Mouse (Mus musculus): Measurements from ENCODE around the gene Timp2. TPM values are rescaled to one million over a fixed set of nuclear protein-coding genes. Genes with fewer than 3 reads are reported as not detected.

The Timp2 gene
- polyA plus RNA-seq, 1 experiment, result 23.6 TPM

GRCm38 (mm10) chr11:118322647-118323046 is 32.9 kb downstream of the Timp2 start:
- Histone ChIP-seq H3K4me1 (ENCODE audit: control insufficient read depth, insufficient read depth, low read length) (no peaks in the 10 kb centered on the region), H3K9ac (ENCODE audit: low read depth, poor library complexity, severe bottlenecking) (no peak overlapping the region), H3K4me3 (ENCODE audit: low read depth, low read length) (no peak overlapping the region), H3K36me3 (ENCODE audit: control insufficient read depth, insufficient read depth, low read length, poor library complexity, severe bottlenecking) (no peaks in the 10 kb centered on the region), H3K9me3 (replicated peaks; ENCODE audit: control insufficient read depth, insufficient read depth, low read length, poor library complexity, severe bottlenecking) (no peaks in the 10 kb centered on the region), H3K27ac (ENCODE audit: insufficient read depth, low read length) (no peak overlapping the region), H3K27me3 (ENCODE audit: control insufficient read depth, insufficient read depth, low read length, poor library complexity, severe bottlenecking) (no peaks in the 10 kb centered on the region)
- TF ChIP-seq EP300 (IDR thresholded peaks at IDR 0.05; ENCODE audit: insufficient read depth, low read depth, low read length) (no peak), POLR2A (IDR thresholded peaks at IDR 0.05; ENCODE audit: insufficient read depth, low read length) (no peak), CTCF (IDR thresholded peaks at IDR 0.05; ENCODE audit: low read depth, low read length) (no peak)

GRCm38 (mm10) chr11:118321971-118322370 is 33.6 kb downstream of the Timp2 start:
- TF ChIP-seq POLR2A (IDR thresholded peaks at IDR 0.05; ENCODE audit: insufficient read depth, low read length), result no peak
- TF ChIP-seq CTCF (IDR thresholded peaks at IDR 0.05; ENCODE audit: low read depth, low read length), result no peak
- no peak for TF ChIP-seq EP300 (IDR thresholded peaks at IDR 0.05; ENCODE audit: insufficient read depth, low read depth, low read length)
- H3K9me3 ChIP-seq (replicated peaks; ENCODE audit: control insufficient read depth, insufficient read depth, low read length, poor library complexity, severe bottlenecking), result no peaks in the 10 kb centered on the region
- H3K4me3 ChIP-seq (ENCODE audit: low read depth, low read length), result no peak overlapping the region
- H3K36me3 ChIP-seq (ENCODE audit: control insufficient read depth, insufficient read depth, low read length, poor library complexity, severe bottlenecking), result no peaks in the 10 kb centered on the region
- H3K4me1 ChIP-seq (ENCODE audit: control insufficient read depth, insufficient read depth, low read length), result no peaks in the 10 kb centered on the region
- H3K27ac ChIP-seq (ENCODE audit: insufficient read depth, low read length), result no peak overlapping the region
- H3K27me3 ChIP-seq (ENCODE audit: control insufficient read depth, insufficient read depth, low read length, poor library complexity, severe bottlenecking), result no peaks in the 10 kb centered on the region
- no peak overlapping the region for H3K9ac ChIP-seq (ENCODE audit: low read depth, poor library complexity, severe bottlenecking)

GRCm38 (mm10) chr11:118321500-118321899 is 34.0 kb downstream of the Timp2 start:
- Histone ChIP-seq H3K27ac (ENCODE audit: insufficient read depth, low read length) (no peak overlapping the region), H3K36me3 (ENCODE audit: control insufficient read depth, insufficient read depth, low read length, poor library complexity, severe bottlenecking) (no peaks in the 10 kb centered on the region), H3K4me3 (ENCODE audit: low read depth, low read length) (no peak overlapping the region), H3K9me3 (replicated peaks; ENCODE audit: control insufficient read depth, insufficient read depth, low read length, poor library complexity, severe bottlenecking) (no peaks in the 10 kb centered on the region), H3K27me3 (ENCODE audit: control insufficient read depth, insufficient read depth, low read length, poor library complexity, severe bottlenecking) (no peaks in the 10 kb centered on the region), H3K4me1 (ENCODE audit: control insufficient read depth, insufficient read depth, low read length) (no peaks in the 10 kb centered on the region), H3K9ac (ENCODE audit: low read depth, poor library complexity, severe bottlenecking) (no peak overlapping the region)
- TF ChIP-seq CTCF (IDR thresholded peaks at IDR 0.05; ENCODE audit: low read depth, low read length), result no peak
- TF ChIP-seq EP300 (IDR thresholded peaks at IDR 0.05; ENCODE audit: insufficient read depth, low read depth, low read length), result no peak
- no peak for TF ChIP-seq POLR2A (IDR thresholded peaks at IDR 0.05; ENCODE audit: insufficient read depth, low read length)

GRCm38 (mm10) chr11:118318678-118319077 is 36.9 kb downstream of the Timp2 start:
- H3K27me3 ChIP-seq (ENCODE audit: control insufficient read depth, insufficient read depth, low read length, poor library complexity, severe bottlenecking), result no peaks in the 10 kb centered on the region
- H3K27ac ChIP-seq (ENCODE audit: insufficient read depth, low read length), result no peak overlapping the region
- no peak overlapping the region for H3K9ac ChIP-seq (ENCODE audit: low read depth, poor library complexity, severe bottlenecking)
- no peak overlapping the region for H3K4me3 ChIP-seq (ENCODE audit: low read depth, low read length)
- no peaks in the 10 kb centered on the region for H3K4me1 ChIP-seq (ENCODE audit: control insufficient read depth, insufficient read depth, low read length)
- H3K36me3 ChIP-seq (ENCODE audit: control insufficient read depth, insufficient read depth, low read length, poor library complexity, severe bottlenecking), result no peaks in the 10 kb centered on the region
- H3K9me3 ChIP-seq (replicated peaks; ENCODE audit: control insufficient read depth, insufficient read depth, low read length, poor library complexity, severe bottlenecking), result no peaks in the 10 kb centered on the region
- TF ChIP-seq POLR2A (IDR thresholded peaks at IDR 0.05; ENCODE audit: insufficient read depth, low read length) (no peak), CTCF (IDR thresholded peaks at IDR 0.05; ENCODE audit: low read depth, low read length) (peak; percentile 81)

GRCm38 (mm10) chr11:118317129-118317528 is 38.4 kb downstream of the Timp2 start:
- Histone ChIP-seq H3K9me3 (replicated peaks; ENCODE audit: control insufficient read depth, insufficient read depth, low read length, poor library complexity, severe bottlenecking) (no peaks in the 10 kb centered on the region), H3K9ac (ENCODE audit: low read depth, poor library complexity, severe bottlenecking) (no peak overlapping the region), H3K4me3 (ENCODE audit: low read depth, low read length) (no peak overlapping the region), H3K27me3 (ENCODE audit: control insufficient read depth, insufficient read depth, low read length, poor library complexity, severe bottlenecking) (no peaks in the 10 kb centered on the region), H3K4me1 (ENCODE audit: control insufficient read depth, insufficient read depth, low read length) (no peaks in the 10 kb centered on the region), H3K36me3 (ENCODE audit: control insufficient read depth, insufficient read depth, low read length, poor library complexity, severe bottlenecking) (no peaks in the 10 kb centered on the region), H3K27ac (ENCODE audit: insufficient read depth, low read length) (no peak overlapping the region)
- no peak for TF ChIP-seq POLR2A (IDR thresholded peaks at IDR 0.05; ENCODE audit: insufficient read depth, low read length)
- TF ChIP-seq EP300 (IDR thresholded peaks at IDR 0.05; ENCODE audit: insufficient read depth, low read depth, low read length), result no peak
- TF ChIP-seq CTCF (IDR thresholded peaks at IDR 0.05; ENCODE audit: low read depth, low read length), result peak; percentile 90

- no peaks in the 10 kb centered on the region for H3K27me3 ChIP-seq (ENCODE audit: control insufficient read depth, insufficient read depth, low read length, poor library complexity, severe bottlenecking)
- H3K9me3 ChIP-seq (replicated peaks; ENCODE audit: control insufficient read depth, insufficient read depth, low read length, poor library complexity, severe bottlenecking), result no peaks in the 10 kb centered on the region
- H3K4me1 ChIP-seq (ENCODE audit: control insufficient read depth, insufficient read depth, low read length), result no peaks in the 10 kb centered on the region
- H3K9ac ChIP-seq (ENCODE audit: low read depth, poor library complexity, severe bottlenecking), result no peak overlapping the region
- no peaks in the 10 kb centered on the region for H3K36me3 ChIP-seq (ENCODE audit: control insufficient read depth, insufficient read depth, low read length, poor library complexity, severe bottlenecking)
- no peak overlapping the region for H3K4me3 ChIP-seq (ENCODE audit: low read depth, low read length)
- no peak overlapping the region for H3K27ac ChIP-seq (ENCODE audit: insufficient read depth, low read length)
- TF ChIP-seq CTCF (IDR thresholded peaks at IDR 0.05; ENCODE audit: low read depth, low read length), result no peak
- TF ChIP-seq EP300 (IDR thresholded peaks at IDR 0.05; ENCODE audit: insufficient read depth, low read depth, low read length), result no peak
- no peak for TF ChIP-seq POLR2A (IDR thresholded peaks at IDR 0.05; ENCODE audit: insufficient read depth, low read length)
Measured at GRCm38 (mm10) chr11:118316231-118316806, 39.2 kb downstream of the Timp2 start.
